Mouse (Mus musculus) hindbrain, postnatal 0 days (tissue): ENCODE data around the gene Hoxb4. TPM values are rescaled to one million over a fixed set of nuclear protein-coding genes. Genes with fewer than 3 reads are reported as not detected.

Experiments
- ATAC-seq: fragments of 200-750 bp; cut with Nextera tagmentation; 2 replicates; pipeline ENCODE4 v1.8.0; 2017; ENCODE audit warnings: mild to moderate bottlenecking, moderate TSS enrichment, moderate library complexity
- DNase-seq: peaks from one replicate; pipeline ENCODE4 v3.0.0-alpha.2; 2015; ENCODE audit warnings: low spot score
- H3K27ac ChIP-seq: fragments of 300-500 bp; sonication (generic); 2 replicates; pipeline ENCODE4 v1.5.1; 2014; ENCODE audit warnings: mild to moderate bottlenecking
- H3K27me3 ChIP-seq: fragments of 300-500 bp; sonication (generic); 2 replicates; pipeline ENCODE4 v1.6.1; 2014; ENCODE audit warnings: low read length, mixed read lengths; ENCODE audit not compliant: insufficient read depth
- H3K36me3 ChIP-seq: fragments of 300-500 bp; sonication (generic); 2 replicates; pipeline ENCODE4 v1.6.1; 2014; ENCODE audit warnings: low read length, mixed read lengths; ENCODE audit not compliant: insufficient read depth
- H3K4me1 ChIP-seq: fragments of 300-500 bp; sonication (generic); 2 replicates; pipeline ENCODE4 v1.6.1; 2014; ENCODE audit warnings: antibody characterized with exemption, low read length, mixed read lengths; ENCODE audit not compliant: insufficient read depth
- H3K4me2 ChIP-seq: fragments of 300-500 bp; sonication (generic); 2 replicates; pipeline ENCODE4 v1.6.1; 2014; ENCODE audit warnings: low read depth, mild to moderate bottlenecking, low read length, moderate library complexity, mixed read lengths
- H3K4me3 ChIP-seq: fragments of 300-500 bp; sonication (generic); 2 replicates; pipeline ENCODE4 v1.5.1; 2014; ENCODE audit warnings: low read length
- H3K9ac ChIP-seq: fragments of 300-500 bp; sonication (generic); replicated peaks from 2 replicates; pipeline ENCODE4 v1.6.1; 2014; ENCODE audit warnings: mild to moderate bottlenecking, low read length, moderate library complexity, mixed read lengths
- H3K9me3 ChIP-seq: fragments of 300-500 bp; sonication (generic); 2 replicates; pipeline ENCODE4 v1.6.1; 2016; ENCODE audit warnings: low read length, mixed read lengths
- CTCF ChIP-seq: IDR thresholded peaks from 2 replicates; pipeline ENCODE4 v1.5.1; 2016; ENCODE audit warnings: antibody characterized with exemption, control low read depth, low read depth
- WGBS: fragments of 180-500 bp; shearing (Covaris S2); extraction: QIAGEN DNeasy Blood & Tissue Kit; methylation state at CpG from one replicate; pipeline ENCODE4 v1.1.7; 2014; 5-methylcytosine and 5-hydroxymethylcytosine counted together
- polyA plus RNA-seq: library from polyadenylated mRNA; unstranded; fragments of >200 nt; fragmentation: Nextera tagmentation; extraction: Ambion mirVana; gene quantifications from 2 replicates; pipeline ENCODE4 v1.2.1, GENCODE M21; 2015
- total RNA-seq: library from RNA; depleted of rRNA; stranded (reverse); fragments of >200 nt; gene quantifications from 2 replicates; pipeline ENCODE4 v1.2.3, GENCODE M21; 2014

Gene Hoxb4
- total and polyA plus RNA-seq, 2 experiments from 2014 or later = 2.4 to 8.6 TPM

DNA sequence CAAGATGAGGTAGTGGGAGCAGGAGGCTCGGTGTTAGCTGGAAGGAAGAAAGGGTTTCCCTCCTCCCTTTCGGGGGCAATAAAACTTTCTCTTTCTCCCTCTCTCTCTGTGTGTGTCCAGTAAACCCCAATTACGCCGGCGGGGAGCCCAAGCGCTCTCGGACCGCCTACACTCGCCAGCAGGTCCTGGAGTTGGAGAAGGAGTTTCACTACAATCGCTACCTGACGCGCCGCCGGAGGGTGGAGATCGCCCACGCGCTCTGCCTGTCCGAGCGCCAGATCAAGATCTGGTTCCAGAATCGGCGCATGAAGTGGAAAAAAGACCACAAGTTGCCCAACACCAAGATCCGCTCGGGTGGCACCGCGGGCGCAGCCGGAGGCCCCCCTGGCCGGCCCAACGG lies 1.8 kb downstream of the Hoxb4 start:
- Histone ChIP-seq H3K27ac (peak overlapping the region; percentile 85), H3K4me1 (no peaks in the 10 kb centered on the region), H3K9me3 (no peaks in the 10 kb centered on the region), H3K4me3 (peak overlapping the region; percentile 35), H3K27me3 (peaks cover 73% of the 10 kb centered on the region), H3K4me2 (peak overlapping the region; percentile 56), H3K9ac (peak overlapping the region; percentile 18), H3K36me3 (no peaks in the 10 kb centered on the region)
- DNase-seq (no peak), ATAC-seq (no peak; the same call in 1 of the 2 replicates)
- TF ChIP-seq CTCF = no peak
- WGBS = 1% methylated on average over 29 of the region's 29 CpGs

DNA sequence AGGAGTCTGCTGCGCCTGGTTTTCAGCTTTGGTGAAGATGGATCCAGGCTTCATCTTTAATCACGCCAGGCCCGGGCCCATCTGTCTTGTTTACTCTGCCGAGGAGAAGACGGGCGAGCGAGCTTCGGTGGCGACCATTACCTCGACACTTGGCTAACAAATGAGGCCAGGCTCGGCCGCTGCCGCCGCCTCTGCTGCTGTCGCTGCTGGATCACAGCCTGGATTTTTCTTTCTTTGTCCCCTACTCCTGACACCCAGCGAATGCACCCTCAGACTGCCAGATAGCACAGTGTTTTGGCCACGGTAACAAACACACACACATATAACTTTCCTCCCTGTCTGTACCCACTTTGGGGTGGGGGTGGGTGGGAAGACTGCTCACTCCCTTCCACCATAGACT lies 2.6 kb downstream of the Hoxb4 start:
- Histone ChIP-seq H3K27ac (peak overlapping the region; percentile 85), H3K27me3 (peaks cover 73% of the 10 kb centered on the region), H3K36me3 (no peaks in the 10 kb centered on the region), H3K4me2 (peak overlapping the region; percentile 56), H3K4me1 (no peaks in the 10 kb centered on the region), H3K4me3 (peak overlapping the region; percentile 35), H3K9ac (peak overlapping the region; percentile 18), H3K9me3 (no peaks in the 10 kb centered on the region)
- ATAC-seq (no peak), DNase-seq (peak; percentile 60)
- WGBS = 8% methylated on average over 17 of the region's 17 CpGs
- TF ChIP-seq CTCF = no peak

DNA sequence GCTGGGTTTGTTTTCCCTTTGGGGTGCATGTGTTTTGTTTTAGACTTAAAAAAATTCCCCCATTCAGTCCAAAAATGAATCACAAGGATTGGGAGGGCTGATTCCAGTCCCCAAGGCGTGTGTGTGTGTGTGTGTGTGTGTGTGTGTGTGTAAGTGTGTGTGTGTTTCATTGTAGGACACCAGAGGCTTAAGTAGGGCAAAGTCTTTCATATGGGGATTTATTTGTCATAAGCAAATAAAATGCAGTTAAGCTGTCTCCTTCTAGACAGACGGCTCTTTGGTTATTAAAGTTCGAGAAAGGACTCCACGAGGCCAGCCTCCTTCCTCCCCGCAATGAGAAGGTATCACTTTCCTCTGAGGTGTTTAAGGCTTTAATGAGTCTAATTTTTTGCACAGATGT lies 3.8 kb downstream of the Hoxb4 start:
- no peak for ATAC-seq
- Histone ChIP-seq H3K27ac (peak overlapping the region; percentile 85; the same call in 1 of the 2 replicates), H3K4me2 (peak overlapping the region; percentile 56), H3K9ac (no peak overlapping the region), H3K4me1 (no peaks in the 10 kb centered on the region), H3K4me3 (no peak overlapping the region), H3K36me3 (no peaks in the 10 kb centered on the region), H3K27me3 (peaks cover 73% of the 10 kb centered on the region), H3K9me3 (no peaks in the 10 kb centered on the region)
- no peak for TF ChIP-seq CTCF
- no peak for DNase-seq
- 10% methylated on average over 5 of the region's 5 CpGs for WGBS

DNA sequence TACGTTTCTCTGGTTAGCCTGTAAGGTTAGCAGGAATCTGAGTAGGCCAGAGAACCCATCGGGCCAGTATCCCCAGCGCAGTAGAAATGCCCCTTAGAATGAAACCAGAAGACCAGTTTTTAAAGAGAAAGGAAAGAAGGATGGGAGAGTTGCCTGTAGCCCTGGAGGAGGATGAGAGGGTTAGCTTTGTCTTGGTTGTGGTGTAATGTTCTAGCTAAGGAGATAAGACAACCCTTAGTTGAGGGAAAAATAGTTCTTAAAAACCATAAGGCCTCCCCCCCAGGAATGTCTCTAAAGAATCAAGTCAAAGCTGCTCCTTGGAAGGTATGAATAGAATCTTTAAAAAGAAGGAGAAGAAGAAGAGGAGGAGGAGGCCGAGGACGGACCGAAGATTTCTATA lies 4.7 kb downstream of the Hoxb4 start:
- 3% methylated on average over 6 of the region's 6 CpGs for WGBS
- 0 out of 2 replicates have a peak overlapping the region, but pooled peaks have one; percentile 12 for H3K4me3 ChIP-seq

DNA sequence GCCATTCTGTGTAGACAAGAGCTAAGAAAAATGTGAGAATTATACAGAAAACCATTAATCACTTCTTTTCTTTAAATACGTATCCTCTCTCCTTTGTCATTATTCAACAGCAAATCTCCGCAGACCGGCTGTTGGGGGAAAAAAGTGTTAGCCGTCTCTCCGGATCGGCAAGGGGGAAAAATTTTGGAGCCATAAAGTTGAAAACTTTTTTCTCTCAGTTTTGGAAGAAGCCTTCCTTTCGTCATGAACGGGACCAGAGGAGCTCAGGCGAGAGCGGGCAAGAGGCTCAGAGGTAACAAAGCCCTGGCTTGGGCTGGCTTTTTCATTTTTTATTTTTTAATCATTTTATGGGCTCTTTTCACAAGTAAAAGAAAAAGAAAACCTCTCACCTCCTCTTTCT lies 5.1 kb downstream of the Hoxb4 start, which contains the start of gene Hoxb3:
Gene Hoxb3 (plus strand): TSS at position 173 of the 400 bp plus-strand sequence.
- Histone ChIP-seq H3K36me3 (no peaks in the 10 kb centered on the region), H3K9ac (peak within 1 kb of the TSS; percentile 37; the same call in 1 of the 2 replicates), H3K4me2 (peak within 1 kb of the TSS; percentile 56), H3K4me1 (no peaks in the 10 kb centered on the region), H3K4me3 (peak within 1 kb of the TSS; percentile 17), H3K27ac (peak within 1 kb of the TSS; percentile 85), H3K27me3 (peaks cover 80% of the 10 kb centered on the region), H3K9me3 (no peaks in the 10 kb centered on the region)
- no peak for DNase-seq
- ATAC-seq = no peak
- WGBS = 13% methylated on average over 10 of the region's 10 CpGs
- no peak for TF ChIP-seq CTCF

More for the DNA sequence above, 4.7 kb downstream of the Hoxb4 start:
- Histone ChIP-seq H3K4me2 (peak overlapping the region; percentile 56), H3K9me3 (no peaks in the 10 kb centered on the region), H3K27ac (peak overlapping the region; percentile 85; the same call in 1 of the 2 replicates), H3K4me1 (no peaks in the 10 kb centered on the region), H3K27me3 (peaks cover 80% of the 10 kb centered on the region), H3K9ac (0 out of 2 replicates have a peak overlapping the region, but pooled peaks have one; percentile 7), H3K36me3 (no peaks in the 10 kb centered on the region)
- no peak for TF ChIP-seq CTCF
- ATAC-seq (no peak), DNase-seq (no peak)

DNA sequence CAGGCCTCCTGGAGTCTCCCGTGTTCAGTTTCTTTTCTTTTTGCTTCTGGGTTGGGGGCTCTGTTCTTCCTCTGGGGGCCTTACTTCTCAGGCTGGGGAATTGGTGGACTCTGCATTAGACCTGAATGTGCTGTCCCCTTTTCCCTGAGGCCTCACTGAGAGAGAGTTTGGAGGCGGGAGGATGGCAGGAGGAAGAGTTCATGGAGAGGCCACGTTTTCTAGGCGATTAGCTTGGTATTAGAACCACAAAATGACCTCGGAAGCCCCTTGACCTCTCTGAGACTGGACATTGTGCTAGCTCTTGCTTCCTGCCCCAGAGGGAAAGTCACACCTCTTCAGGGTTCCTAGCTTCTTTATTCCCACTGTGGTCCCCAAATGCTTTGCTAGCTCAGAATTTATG lies 6.1 kb downstream of the Hoxb4 start:
- H3K36me3 ChIP-seq = no peaks in the 10 kb centered on the region
- H3K27ac ChIP-seq = peak overlapping the region; percentile 85
- peaks cover 79% of the 10 kb centered on the region for H3K27me3 ChIP-seq
- H3K9ac ChIP-seq = 0 out of 2 replicates have a peak overlapping the region, but pooled peaks have one; percentile 30
- no peak for DNase-seq
- no peak for ATAC-seq
- H3K4me2 ChIP-seq = peak overlapping the region; percentile 56
- TF ChIP-seq CTCF = no peak
- peak overlapping the region; percentile 17 for H3K4me3 ChIP-seq
- under 1% methylated on average over 5 of the region's 5 CpGs for WGBS
- no peaks in the 10 kb centered on the region for H3K4me1 ChIP-seq
- no peaks in the 10 kb centered on the region for H3K9me3 ChIP-seq

DNA sequence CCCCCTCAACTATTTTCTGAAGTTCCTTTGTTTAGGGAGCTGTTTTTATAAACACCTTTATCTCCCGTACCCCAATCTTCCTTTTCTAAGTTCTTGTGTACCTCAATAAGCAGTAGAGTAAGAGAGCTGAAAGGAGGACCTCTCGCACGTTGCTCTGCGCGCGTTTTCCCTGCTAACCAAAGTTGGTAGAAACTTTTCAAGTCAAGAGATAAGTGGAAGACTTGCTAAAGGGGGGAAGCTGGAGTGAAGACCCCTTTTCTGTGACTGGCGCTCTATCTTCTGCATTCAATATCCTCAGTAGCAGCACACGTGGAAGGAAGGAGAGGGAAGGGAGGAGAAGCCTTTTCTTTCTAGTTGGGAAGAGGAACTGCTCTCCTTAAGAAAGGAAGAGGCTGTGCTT lies 6.9 kb downstream of the Hoxb4 start:
- peak overlapping the region; percentile 19; the same call in 1 of the 2 replicates for H3K4me3 ChIP-seq
- H3K9ac ChIP-seq = peak overlapping the region; percentile 44; the same call in 1 of the 2 replicates
- peak overlapping the region; percentile 56 for H3K4me2 ChIP-seq

More for the DNA sequence above, 6.9 kb downstream of the Hoxb4 start:
- peak overlapping the region; percentile 85 for H3K27ac ChIP-seq
- no peaks in the 10 kb centered on the region for H3K4me1 ChIP-seq
- peaks cover 78% of the 10 kb centered on the region for H3K27me3 ChIP-seq
- H3K9me3 ChIP-seq = no peaks in the 10 kb centered on the region
- no peaks in the 10 kb centered on the region for H3K36me3 ChIP-seq
- ATAC-seq = no peak
- 3% methylated on average over 8 of the region's 8 CpGs for WGBS
- DNase-seq = no peak
- no peak for TF ChIP-seq CTCF
